Mouse (Mus musculus) stomach, embryonic 14.5 days (tissue): ENCODE measurements around the gene Ganab. TPM values are rescaled to one million over a fixed set of nuclear protein-coding genes. Genes with fewer than 3 reads are reported as not detected.

Experiments used
- ATAC-seq: fragments of 200-750 bp; cut with Nextera tagmentation; 2 replicates; pipeline ENCODE4 v1.8.0; 2017; ENCODE audit warnings: low read depth, moderate TSS enrichment; ENCODE audit not compliant: insufficient number of reproducible peaks, insufficient read depth, low FRiP score
- H3K27ac ChIP-seq: fragments of 300-500 bp; sonication (generic); 2 replicates; pipeline ENCODE4 v1.5.1; 2014; ENCODE audit warnings: mild to moderate bottlenecking, low read length, moderate library complexity, mixed read lengths
- H3K27me3 ChIP-seq: fragments of 300-500 bp; sonication (generic); 2 replicates; pipeline ENCODE4 v1.6.1; 2014; ENCODE audit warnings: low read length, control low read depth, mixed read lengths; ENCODE audit not compliant: control insufficient read depth, insufficient read depth
- H3K36me3 ChIP-seq: fragments of 300-500 bp; sonication (generic); 2 replicates; pipeline ENCODE4 v1.6.1; 2014; ENCODE audit warnings: mild to moderate bottlenecking, control low read depth, low read length, moderate library complexity, mixed read lengths; ENCODE audit not compliant: control insufficient read depth, insufficient read depth
- H3K4me1 ChIP-seq: fragments of 300-500 bp; sonication (generic); 2 replicates; pipeline ENCODE4 v1.6.1; 2014; ENCODE audit warnings: low read length, control low read depth, mixed read lengths; ENCODE audit not compliant: control insufficient read depth, insufficient read depth
- H3K4me2 ChIP-seq: fragments of 300-500 bp; sonication (generic); replicated peaks from 2 replicates; pipeline ENCODE4 v1.6.1; 2014; ENCODE audit warnings: low read depth, low read length, control low read depth
- H3K4me3 ChIP-seq: fragments of 300-500 bp; sonication (generic); 2 replicates; pipeline ENCODE4 v1.5.1; 2014; ENCODE audit warnings: low read depth, low read length, control low read depth
- H3K9ac ChIP-seq: fragments of 300-500 bp; sonication (generic); replicated peaks from 2 replicates; pipeline ENCODE4 v1.6.1; 2014; ENCODE audit warnings: low read depth, mild to moderate bottlenecking, control low read depth, low read length, moderate library complexity, mixed read lengths
- H3K9me3 ChIP-seq: fragments of 300-500 bp; sonication (generic); 2 replicates; pipeline ENCODE4 v1.6.1; 2016; ENCODE audit warnings: low read depth, low read length, control low read depth; ENCODE audit not compliant: control insufficient read depth
- WGBS: fragments of 180-500 bp; shearing (Covaris S2); extraction: QIAGEN DNeasy Blood & Tissue Kit; methylation state at CpG from one replicate; pipeline ENCODE4 v1.1.7; 2014; 5-methylcytosine and 5-hydroxymethylcytosine counted together
- polyA plus RNA-seq: library from polyadenylated mRNA; unstranded; fragments of >200 nt; fragmentation: Nextera tagmentation; extraction: Ambion mirVana; gene quantifications from 2 replicates; pipeline ENCODE4 v1.2.1, GENCODE M21; 2014

The Ganab gene
- polyA plus RNA-seq, 1 experiment from 2014 or later: 82.0 TPM

GRCm38 (mm10) chr19:8929224-8930088, 31.6 kb downstream of the Ganab start, which contains the start of the genes Rom1 and Eml3:
Gene Rom1 (minus strand): TSS chr19:8929356.
Gene Eml3 (plus strand): TSS chr19:8929552.
- Histone ChIP-seq H3K9ac (peak within 1 kb of the TSS; percentile 68), H3K36me3 (peaks cover 38% of the 10 kb centered on the region), H3K4me2 (peak within 1 kb of the TSS; percentile 73), H3K27ac (peak within 1 kb of the TSS; percentile 81), H3K4me3 (peak within 1 kb of the TSS; percentile 85), H3K4me1 (peaks cover 10% of the 10 kb centered on the region; the same call in 1 of the 2 replicates), H3K9me3 (no peaks in the 10 kb centered on the region), H3K27me3 (no peaks in the 10 kb centered on the region)
- under 1% methylated on average over 72 of the region's 74 CpGs for whole genome bisulfite sequencing
- peak; percentile 78 for ATAC-seq

DNA sequence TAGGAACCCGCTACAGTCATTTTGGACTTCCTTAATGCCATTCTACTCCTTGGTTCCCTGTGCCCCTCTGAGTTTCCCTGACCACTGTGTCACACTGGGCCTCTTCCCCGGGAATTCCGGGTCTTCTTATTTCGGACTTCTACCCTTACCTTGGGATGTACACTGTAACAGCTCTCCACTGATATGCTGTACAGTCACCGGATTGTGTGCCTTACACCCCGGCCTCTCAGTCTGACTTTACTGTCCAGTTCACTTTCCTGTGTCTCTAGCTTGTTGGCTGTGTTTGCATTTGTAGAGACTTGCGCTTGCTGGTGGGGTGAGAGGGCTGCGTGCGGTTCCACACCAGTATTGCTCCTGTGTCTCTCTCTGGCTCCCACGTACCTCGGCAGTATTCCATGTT, 32.2 kb downstream of the Ganab start:
- no peak for ATAC-seq
- Histone ChIP-seq H3K4me2 (peak overlapping the region; percentile 73), H3K36me3 (peaks cover 38% of the 10 kb centered on the region), H3K9me3 (no peaks in the 10 kb centered on the region), H3K27ac (peak overlapping the region; percentile 81), H3K9ac (peak overlapping the region; percentile 68), H3K4me1 (peaks cover 10% of the 10 kb centered on the region; the same call in 1 of the 2 replicates), H3K27me3 (no peaks in the 10 kb centered on the region), H3K4me3 (peak overlapping the region; percentile 85)
- WGBS: 7% methylated on average over 11 of the region's 11 CpGs

GRCm38 (mm10) chr19:8930771-8931170, 32.9 kb downstream of the Ganab start:
- Histone ChIP-seq H3K9me3 (no peaks in the 10 kb centered on the region), H3K4me2 (peak overlapping the region; percentile 73), H3K36me3 (peaks cover 39% of the 10 kb centered on the region), H3K27me3 (no peaks in the 10 kb centered on the region), H3K9ac (peak overlapping the region; percentile 68; the same call in 1 of the 2 replicates), H3K4me1 (peaks cover 10% of the 10 kb centered on the region; the same call in 1 of the 2 replicates), H3K4me3 (peak overlapping the region; percentile 85), H3K27ac (no peak overlapping the region)
- no peak for ATAC-seq
- WGBS: 75% methylated on average over 7 of the region's 7 CpGs

- Histone ChIP-seq H3K4me2 (no peak overlapping the region), H3K27ac (no peak overlapping the region), H3K4me1 (no peaks in the 10 kb centered on the region; the same call in 1 of the 2 replicates), H3K27me3 (no peaks in the 10 kb centered on the region), H3K4me3 (no peak overlapping the region), H3K9ac (no peak overlapping the region), H3K9me3 (no peaks in the 10 kb centered on the region), H3K36me3 (peaks cover 47% of the 10 kb centered on the region)
- ATAC-seq: no peak
- WGBS: 85% methylated on average over 2 of the region's 2 CpGs
Measured at GRCm38 (mm10) chr19:8936736-8937135, 38.9 kb downstream of the Ganab start.

GRCm38 (mm10) chr19:8940526-8941133, 42.8 kb downstream of the Ganab start:
- WGBS: 80% methylated on average over 15 of the region's 15 CpGs
- H3K36me3 ChIP-seq: peaks cover 39% of the 10 kb centered on the region
- peak overlapping the region; percentile 17; the same call in 1 of the 2 replicates for H3K27ac ChIP-seq

GRCm38 (mm10) chr19:8941136-8941514, 43.3 kb downstream of the Ganab start:
- Histone ChIP-seq H3K4me1 (peaks cover 24% of the 10 kb centered on the region), H3K9ac (peak overlapping the region; percentile 98), H3K27ac (peak overlapping the region; percentile 17; the same call in 1 of the 2 replicates), H3K27me3 (no peaks in the 10 kb centered on the region), H3K4me3 (peak overlapping the region; percentile 98), H3K4me2 (peak overlapping the region; percentile 64), H3K36me3 (peaks cover 40% of the 10 kb centered on the region), H3K9me3 (no peaks in the 10 kb centered on the region)
- WGBS: 32% methylated on average over 10 of the region's 10 CpGs
- ATAC-seq: peak; percentile 10; the same call in 1 of the 2 replicates

More at GRCm38 (mm10) chr19:8940526-8941133, 42.8 kb downstream of the Ganab start:
- Histone ChIP-seq H3K9ac (peak overlapping the region; percentile 98; the same call in 1 of the 2 replicates), H3K27me3 (no peaks in the 10 kb centered on the region), H3K4me3 (0 out of 2 replicates have a peak overlapping the region, but pooled peaks have one; percentile 98), H3K9me3 (no peaks in the 10 kb centered on the region), H3K4me1 (peaks cover 24% of the 10 kb centered on the region), H3K4me2 (peak overlapping the region; percentile 64)
- no peak for ATAC-seq

- peak; percentile 92 for ATAC-seq
Measured at GRCm38 (mm10) chr19:8941515-8942217, 43.8 kb downstream of the Ganab start, which contains the start of gene Mta2. Gene Mta2 (plus strand): TSS chr19:8941875.

More at GRCm38 (mm10) chr19:8941515-8942217, 43.8 kb downstream of the Ganab start, which contains the start of gene Mta2:
- peaks cover 24% of the 10 kb centered on the region for H3K4me1 ChIP-seq
- under 1% methylated on average over 62 of the region's 64 CpGs for WGBS
- H3K27ac ChIP-seq: peak within 1 kb of the TSS; percentile 99
- H3K4me3 ChIP-seq: peak within 1 kb of the TSS; percentile 98
- H3K4me2 ChIP-seq: peak within 1 kb of the TSS; percentile 64
- no peaks in the 10 kb centered on the region for H3K27me3 ChIP-seq
- H3K36me3 ChIP-seq: peaks cover 45% of the 10 kb centered on the region
- H3K9ac ChIP-seq: peak within 1 kb of the TSS; percentile 98
- H3K9me3 ChIP-seq: no peaks in the 10 kb centered on the region
